Mouse (Mus musculus) C2C12 (cell line): Measurements from ENCODE around the gene Rnf128.

ENCODE experiments used
- CEBPB ChIP-seq: IDR thresholded peaks from one replicate; pipeline ENCODE4 v1.6.1; 2011; ENCODE audit warnings: low read depth, mild to moderate bottlenecking, control low read depth, moderate library complexity
- CTCF ChIP-seq: IDR thresholded peaks from one replicate; pipeline ENCODE4 v1.5.1; 2011; ENCODE audit not compliant: control insufficient read depth, insufficient read depth, insufficient read length
- MAX ChIP-seq: IDR thresholded peaks from one replicate; pipeline ENCODE4 v1.6.1; 2011; ENCODE audit warnings: mild to moderate bottlenecking, control low read depth
- MYOD1 ChIP-seq: IDR thresholded peaks from one replicate; pipeline ENCODE4 v1.6.1; 2011; ENCODE audit warnings: low read depth; ENCODE audit not compliant: control insufficient read depth, insufficient read length
- MYOG ChIP-seq: IDR thresholded peaks from one replicate; pipeline ENCODE4 v1.6.1; 2011; ENCODE audit not compliant: control insufficient read depth, insufficient read length; ENCODE audit errors: extremely low read depth
- USF1 ChIP-seq: IDR thresholded peaks from one replicate; pipeline ENCODE4 v1.6.1; 2011; ENCODE audit warnings: low read depth, mild to moderate bottlenecking, control low read depth, moderate library complexity

DNA sequence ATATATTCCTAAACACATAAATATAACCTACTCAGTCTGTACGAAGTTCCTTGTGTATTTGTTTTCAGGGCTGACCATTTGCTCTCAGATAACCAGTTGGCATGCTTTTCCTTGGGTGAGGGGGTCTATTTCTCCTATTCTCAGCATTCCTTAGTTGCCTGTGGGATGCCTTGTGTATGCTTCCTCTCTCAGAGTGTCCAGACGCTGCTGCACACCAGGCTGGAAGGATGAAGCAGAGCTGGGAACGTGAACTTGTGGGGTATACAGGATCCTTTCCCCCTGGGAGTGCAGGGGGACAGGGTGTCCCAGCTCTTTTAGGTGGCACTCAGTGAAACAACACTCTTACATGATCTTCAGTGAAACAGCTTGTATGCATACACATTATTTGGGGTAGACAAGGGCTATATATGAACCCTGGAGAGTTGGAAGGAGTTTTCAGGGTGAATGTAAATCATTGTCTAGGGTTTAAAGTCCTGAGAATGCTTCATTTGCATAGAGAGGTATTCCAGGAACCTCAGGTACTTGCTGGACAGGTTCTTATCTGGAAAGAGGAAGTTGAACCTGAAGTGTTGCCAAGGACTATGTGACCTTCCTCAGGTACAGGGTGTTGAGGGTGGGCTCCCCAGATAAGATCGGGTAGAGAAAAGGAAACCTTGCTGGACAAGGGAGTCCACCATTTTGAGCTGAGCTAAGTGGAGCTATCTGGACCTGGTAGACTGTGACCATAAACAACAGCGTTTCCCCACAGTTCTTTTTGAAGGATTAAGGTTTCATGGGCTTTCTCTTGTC lies 38.6 kb upstream of the Rnf128 start:
- TF ChIP-seq CTCF (no peak), CEBPB (no peak), MAX (no peak), USF1 (no peak), MYOD1 (no peak), MYOG (no peak)
